Mouse (Mus musculus): ENCODE data around the gene Gm17324. TPM values are rescaled to one million over a fixed set of nuclear protein-coding genes. Genes with fewer than 3 reads are reported as not detected.
"Not testable (repeated sequence)": the region's sequence is repeated elsewhere in the genome, so short reads cannot be mapped to it uniquely, and the experiment has no call there.

The Gm17324 gene
- total RNA-seq (2021): not detected
- long read RNA-seq, experiment 1: 0 reads
- long read RNA-seq, experiment 2: 0 reads

DNA sequence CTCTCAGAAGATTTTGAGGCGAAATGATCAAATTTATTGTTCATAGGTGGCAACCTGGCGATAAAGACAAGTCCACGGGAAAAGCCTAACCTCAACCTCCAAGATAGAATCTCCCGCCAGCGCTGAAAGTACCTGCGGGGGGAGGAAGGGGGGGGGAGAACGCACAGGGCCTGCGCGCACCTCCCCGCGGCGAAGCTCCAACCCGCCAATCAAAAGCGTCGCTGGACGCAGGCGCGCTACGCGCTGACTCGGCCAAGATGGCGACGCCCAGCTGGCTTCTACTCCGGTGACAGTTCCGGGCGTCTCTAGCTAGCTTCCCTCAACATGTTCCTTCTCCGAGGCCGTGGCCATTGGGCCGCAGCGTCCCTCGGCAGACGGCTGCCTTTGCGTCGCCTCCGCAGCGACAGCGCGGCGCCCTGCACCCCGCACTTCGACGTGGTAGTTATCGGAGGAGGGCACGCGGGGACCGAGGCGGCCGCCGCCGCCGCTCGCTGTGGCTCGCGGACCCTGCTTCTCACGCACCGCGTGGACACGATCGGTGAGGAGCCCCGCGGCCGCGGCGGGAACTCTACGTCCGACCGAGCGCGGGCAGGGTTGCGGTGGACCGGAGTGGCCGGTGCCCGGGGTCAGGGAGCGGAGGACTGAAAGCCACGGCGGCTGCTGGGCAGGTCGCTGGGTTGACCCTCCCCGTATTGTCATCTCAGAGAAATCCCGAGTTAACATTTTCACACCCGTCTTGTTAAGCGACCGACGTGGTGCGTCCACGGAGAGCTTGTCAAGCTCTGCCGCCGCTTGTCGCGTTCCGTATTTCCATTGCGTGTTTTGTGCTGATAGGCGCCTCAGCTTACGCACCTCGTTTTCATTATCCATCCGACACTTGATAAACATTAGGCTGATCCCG, at the start of gene Gm17324, which contains the start of gene Mto1:
TSS of gene Gm17324 (minus strand) at position 814 of the 901 bp plus-strand sequence.
TSS of gene Mto1 (plus strand) at position 236 of the 901 bp plus-strand sequence.
- DNase-seq (ENCODE audit: low spot score in 2 of 2): peak; percentile 89 to 90

GRCm38 (mm10) chr9:78493171-78493570, 44.6 kb upstream of the Gm17324 start:
- no peak for DNase-seq (ENCODE audit: low spot score in 2 of 2)

DNA sequence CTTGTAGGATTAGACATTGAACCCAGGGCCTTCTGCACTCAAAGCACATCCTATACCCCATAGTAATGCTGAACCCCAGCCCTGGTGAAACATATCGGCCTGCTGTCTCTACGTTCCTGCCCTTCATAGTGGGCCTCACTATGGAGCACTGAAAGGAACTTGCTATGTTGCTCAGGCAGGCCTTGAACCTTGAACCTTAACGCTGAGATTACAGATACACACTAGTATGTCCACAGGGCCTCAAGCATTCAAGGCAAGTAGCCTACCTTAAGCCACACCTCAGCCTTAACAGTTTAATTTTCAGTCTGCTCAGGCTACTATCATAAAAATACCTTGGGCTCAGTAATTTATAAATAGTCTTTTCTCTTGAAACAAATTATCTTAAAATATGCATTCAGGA, 43.7 kb upstream of the Gm17324 start:
- DNase-seq (ENCODE audit: low spot score in 2 of 2): no peak

DNA sequence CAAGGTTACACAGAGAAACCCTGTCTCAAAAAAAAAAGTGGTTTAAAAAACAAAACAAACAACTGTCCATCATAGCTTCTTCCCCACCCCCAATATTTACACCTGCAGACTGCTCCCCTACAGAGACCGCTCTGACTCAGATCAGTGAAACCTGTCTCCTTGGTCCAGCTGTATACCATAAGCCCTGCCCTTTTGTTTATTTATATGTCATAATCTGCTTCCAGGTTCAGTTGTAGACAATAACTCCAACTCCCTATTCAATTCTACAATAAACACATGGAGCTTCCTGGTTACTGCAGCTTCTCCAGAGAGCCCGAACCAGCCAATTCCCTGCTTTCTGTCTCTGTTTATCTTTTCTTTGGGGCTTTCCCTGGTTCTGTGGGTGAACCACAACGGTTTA, 42.6 kb upstream of the Gm17324 start:
- no peak for DNase-seq (ENCODE audit: low spot score in 2 of 2)

DNA sequence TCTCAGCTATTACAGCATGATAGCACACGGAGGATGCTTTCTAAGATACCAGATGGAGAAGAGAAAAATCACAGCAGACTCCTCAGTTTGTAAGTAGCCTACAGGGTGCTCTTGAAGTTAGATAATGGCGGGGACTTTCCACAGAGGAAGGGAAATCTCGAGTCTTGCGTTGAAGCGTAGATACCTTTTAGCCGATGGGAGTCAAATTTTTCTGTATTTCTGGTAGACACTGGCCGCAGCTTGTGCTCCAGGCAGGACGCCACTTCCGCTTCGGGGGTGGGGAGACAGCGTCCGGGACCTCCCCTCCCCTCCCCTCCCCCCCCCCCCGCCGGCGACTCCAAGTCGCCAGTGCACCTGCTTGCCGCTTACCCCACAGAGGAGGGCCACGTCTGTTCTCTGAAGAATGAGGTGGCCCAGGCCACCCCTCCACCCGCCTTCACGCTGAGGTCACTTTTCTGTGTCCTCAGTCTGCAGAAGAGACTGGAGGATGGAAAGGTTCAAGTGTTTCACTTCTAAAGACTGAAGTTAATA, 40.4 kb upstream of the Gm17324 start, which contains the start of gene Eef1a1:
TSS of gene Eef1a1 (minus strand) at position 262 of the 531 bp plus-strand sequence.
- peak; percentile 59 to 61 for DNase-seq (ENCODE audit: low spot score in 2 of 2)

DNA sequence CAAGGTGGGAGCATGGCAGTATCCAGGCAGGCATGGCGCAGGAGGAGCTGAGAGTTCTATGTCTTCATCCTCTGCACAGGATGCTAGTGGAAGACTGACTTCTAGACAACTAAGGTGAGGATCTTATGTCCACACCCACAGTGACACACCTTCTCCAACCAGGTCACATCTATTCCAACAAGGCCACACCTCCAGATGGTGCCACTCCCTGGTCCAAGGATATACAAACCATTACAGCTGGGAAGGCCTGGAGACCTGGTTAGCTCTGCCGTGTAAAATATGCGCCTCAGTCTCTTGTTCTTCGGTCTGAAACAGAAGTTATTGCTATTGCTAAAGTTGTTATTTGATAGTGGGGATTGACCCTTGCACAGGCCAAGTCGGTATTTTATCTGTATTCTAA, 39.4 kb upstream of the Gm17324 start:
- DNase-seq (ENCODE audit: low spot score in 2 of 2): not testable (repeated sequence)

DNA sequence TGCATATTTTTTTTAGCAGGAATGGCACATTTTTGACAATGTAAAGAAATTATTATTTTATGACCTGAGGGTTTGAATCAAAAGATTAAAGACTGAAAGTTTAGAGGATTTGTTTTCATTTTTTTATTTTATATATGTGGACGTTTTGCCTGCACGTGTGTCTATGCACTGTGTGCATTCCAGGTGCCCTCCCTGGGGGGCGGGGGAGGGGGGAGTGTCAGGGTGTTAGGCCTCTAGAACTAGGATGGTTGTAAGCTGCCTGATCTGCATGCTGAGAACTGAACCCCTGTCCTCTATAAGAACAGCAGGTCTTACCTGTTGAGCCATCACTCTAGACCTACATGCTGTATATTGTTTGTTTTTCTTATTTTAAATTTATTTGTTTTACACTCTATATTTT, 36.1 kb upstream of the Gm17324 start:
- DNase-seq (ENCODE audit: low spot score in 2 of 2): no peak

DNA sequence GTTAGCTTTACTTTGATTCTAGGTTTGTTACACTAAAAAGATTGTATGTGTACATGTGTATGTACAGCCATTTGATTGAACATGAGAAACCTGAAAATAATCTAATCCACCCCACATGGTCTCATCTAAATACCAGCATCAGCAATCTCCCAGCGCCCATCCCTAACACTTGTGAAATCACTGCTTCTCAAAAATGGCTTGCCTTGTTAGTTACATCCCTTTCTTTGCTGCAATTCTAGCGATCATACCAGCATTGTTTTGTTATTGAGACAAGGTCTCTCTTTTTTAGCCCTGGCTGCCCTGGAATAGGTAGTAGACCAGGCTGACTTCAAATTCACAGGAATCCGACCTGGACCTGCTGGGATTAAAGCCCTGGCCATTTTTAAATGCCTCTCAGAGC, 33.8 kb upstream of the Gm17324 start:
- DNase-seq (ENCODE audit: low spot score in 2 of 2): no peak

DNA sequence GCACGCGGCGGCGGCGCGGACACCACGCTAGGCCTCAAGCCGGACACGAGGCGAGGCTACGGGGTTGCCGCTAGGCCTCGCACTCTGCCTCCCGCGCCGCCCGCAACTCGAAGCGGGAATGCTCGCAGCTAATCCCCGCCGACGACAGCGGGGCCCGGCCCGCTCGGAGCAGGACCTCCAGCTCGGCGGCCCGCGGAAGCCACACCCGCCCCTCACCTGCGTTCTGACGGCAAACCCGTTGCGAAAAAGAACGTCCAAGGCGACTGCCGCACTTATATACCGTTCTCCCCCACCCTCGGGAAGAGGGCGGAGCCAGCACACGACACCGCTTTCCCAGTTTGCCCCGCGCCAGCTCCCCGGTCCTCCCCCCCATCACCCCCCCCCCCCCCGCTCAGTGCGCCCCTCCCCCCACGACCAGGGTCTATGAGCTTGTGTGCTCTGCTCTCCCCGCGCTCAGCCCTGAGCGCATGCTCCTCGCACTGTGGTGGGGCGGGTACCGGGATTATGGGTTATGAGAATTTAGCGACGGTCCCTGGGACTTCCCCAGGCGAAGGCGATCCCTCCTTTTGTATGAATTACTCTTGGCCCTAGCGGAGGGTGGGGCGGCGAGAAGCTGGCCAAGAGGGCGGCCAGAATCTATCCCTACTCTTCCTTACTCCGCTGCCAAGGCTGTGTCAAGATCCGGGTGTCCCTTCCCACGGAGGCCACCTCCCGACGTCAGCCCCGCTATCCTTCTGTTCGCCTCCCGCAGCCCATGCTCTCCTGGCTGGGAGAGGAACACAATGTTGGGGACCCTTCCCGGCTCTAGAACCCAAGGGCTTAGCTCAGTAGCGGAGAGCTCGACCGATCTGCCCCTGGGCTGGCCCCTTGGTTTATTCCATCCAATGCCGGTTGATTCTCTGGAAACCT, 33.1 kb upstream of the Gm17324 start:
- peak; percentile 96 to 98 for DNase-seq (ENCODE audit: low spot score in 2 of 2)

- peak; percentile 75 for DNase-seq (ENCODE audit: low spot score in 2 of 2)
Measured at GRCm38 (mm10) chr9:78480706-78481358, 32.2 kb upstream of the Gm17324 start.

- not testable (repeated sequence) for DNase-seq (ENCODE audit: low spot score in 2 of 2)
Measured at GRCm38 (mm10) chr9:78480227-78480626, 31.6 kb upstream of the Gm17324 start.

GRCm38 (mm10) chr9:78479308-78479707, 30.7 kb upstream of the Gm17324 start:
- not testable (repeated sequence) for DNase-seq (ENCODE audit: low spot score in 2 of 2)

DNA sequence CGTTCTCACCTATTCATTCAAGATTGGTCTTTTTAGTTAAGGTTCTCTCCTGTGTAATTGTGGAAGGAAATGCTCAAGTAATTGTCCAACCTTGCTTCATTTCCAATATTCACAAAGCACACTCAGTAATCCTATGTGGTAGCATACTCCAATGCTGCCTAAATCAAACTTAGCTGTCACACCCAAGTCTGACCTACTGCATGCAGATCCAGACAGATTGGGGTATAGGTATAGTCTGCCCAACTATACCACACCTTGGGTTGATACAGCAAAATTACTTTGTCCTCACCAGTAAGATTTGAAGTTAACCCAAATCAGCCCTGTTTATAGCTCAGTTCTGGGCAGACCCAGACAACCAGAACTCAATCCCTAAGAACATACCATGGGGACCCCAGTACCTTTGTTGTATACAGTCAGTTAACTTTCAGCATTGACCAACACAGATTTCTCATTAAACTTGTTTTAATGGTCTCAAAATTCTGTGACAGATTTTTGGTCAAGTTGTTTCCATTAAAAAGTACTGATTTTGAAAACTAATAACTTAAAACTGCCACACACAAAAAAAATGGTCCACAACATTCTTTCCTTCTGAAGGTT, 29.5 kb upstream of the Gm17324 start:
- not testable (repeated sequence) for DNase-seq (ENCODE audit: low spot score in 2 of 2)

- no peak for DNase-seq (ENCODE audit: low spot score in 2 of 2)
Measured at GRCm38 (mm10) chr9:78477021-78477551, 28.5 kb upstream of the Gm17324 start.

GRCm38 (mm10) chr9:78476531-78477020, 28.0 kb upstream of the Gm17324 start:
- no peak for DNase-seq (ENCODE audit: low spot score in 2 of 2)

GRCm38 (mm10) chr9:78475873-78476272, 27.3 kb upstream of the Gm17324 start:
- DNase-seq (ENCODE audit: low spot score in 2 of 2): no peak

GRCm38 (mm10) chr9:78475383-78475780, 26.8 kb upstream of the Gm17324 start:
- no peak for DNase-seq (ENCODE audit: low spot score in 2 of 2)

- DNase-seq (ENCODE audit: low spot score in 2 of 2): no peak
Measured at GRCm38 (mm10) chr9:78474771-78475382, 26.3 kb upstream of the Gm17324 start.

GRCm38 (mm10) chr9:78474270-78474669, 25.7 kb upstream of the Gm17324 start:
- DNase-seq (ENCODE audit: low spot score in 2 of 2): no peak

Data from adrenal gland, adult 18-20 months (tissue).